Mouse (Mus musculus) stomach, embryonic 16.5 days (tissue): ENCODE results near the gene Rsu1. TPM values are rescaled to one million over a fixed set of nuclear protein-coding genes. Genes with fewer than 3 reads are reported as not detected.

ENCODE experiments used
- ATAC-seq: fragments of 200-750 bp; cut with Nextera tagmentation; 2 replicates; pipeline ENCODE4 v1.8.0; 2017; ENCODE audit warnings: moderate number of reproducible peaks, moderate TSS enrichment; ENCODE audit not compliant: insufficient read depth, low FRiP score
- H3K27ac ChIP-seq: fragments of 300-500 bp; sonication (generic); 2 replicates; pipeline ENCODE4 v1.5.1; 2014; ENCODE audit warnings: low read length
- H3K27me3 ChIP-seq: fragments of 300-500 bp; sonication (generic); 2 replicates; pipeline ENCODE4 v1.6.1; 2014; ENCODE audit warnings: low read length, control low read depth, mixed read lengths; ENCODE audit not compliant: control insufficient read depth, insufficient read depth
- H3K36me3 ChIP-seq: fragments of 300-500 bp; sonication (generic); 2 replicates; pipeline ENCODE4 v1.6.1; 2014; ENCODE audit warnings: low read length; ENCODE audit not compliant: control insufficient read depth, insufficient read depth
- H3K4me1 ChIP-seq: fragments of 300-500 bp; sonication (generic); 2 replicates; pipeline ENCODE4 v1.6.1; 2014; ENCODE audit warnings: low read length, control low read depth, mixed read lengths; ENCODE audit not compliant: control insufficient read depth, insufficient read depth
- H3K4me2 ChIP-seq: fragments of 300-500 bp; sonication (generic); 2 replicates; pipeline ENCODE4 v1.6.1; 2014; ENCODE audit warnings: low read depth, low read length, mixed read lengths
- H3K4me3 ChIP-seq: fragments of 300-500 bp; sonication (generic); replicated peaks from 2 replicates; pipeline ENCODE4 v1.5.1; 2014; ENCODE audit warnings: mild to moderate bottlenecking, low read length
- H3K9ac ChIP-seq: fragments of 300-500 bp; sonication (generic); 2 replicates; pipeline ENCODE4 v1.6.1; 2014; ENCODE audit warnings: low read length
- H3K9me3 ChIP-seq: fragments of 300-500 bp; sonication (generic); replicated peaks from 2 replicates; pipeline ENCODE4 v1.6.1; 2016; ENCODE audit warnings: low read length, control low read depth; ENCODE audit not compliant: control insufficient read depth
- WGBS: fragments of 180-500 bp; shearing (Covaris S2); extraction: QIAGEN DNeasy Blood & Tissue Kit; methylation state at CpG from one replicate; pipeline ENCODE4 v1.1.7; 2014; 5-methylcytosine and 5-hydroxymethylcytosine counted together
- polyA plus RNA-seq: library from polyadenylated mRNA; unstranded; fragments of >200 nt; fragmentation: Nextera tagmentation; extraction: Ambion mirVana; gene quantifications from 2 replicates; pipeline ENCODE4 v1.2.1, GENCODE M21; 2015

The Rsu1 gene
- polyA plus RNA-seq, 1 experiment from 2014 or later: 177 TPM

GRCm38 (mm10) chr2:13233254-13233835 is 37.9 kb downstream of the Rsu1 start:
- Histone ChIP-seq H3K27me3 (no peaks in the 10 kb centered on the region), H3K4me3 (no peak overlapping the region), H3K4me2 (no peak overlapping the region), H3K4me1 (no peaks in the 10 kb centered on the region), H3K9ac (no peak overlapping the region), H3K36me3 (no peaks in the 10 kb centered on the region), H3K9me3 (no peaks in the 10 kb centered on the region), H3K27ac (no peak overlapping the region)
- 80% methylated on average over 12 of the region's 12 CpGs for WGBS
- ATAC-seq: no peak

- no peak for ATAC-seq
- Histone ChIP-seq H3K9ac (no peak overlapping the region), H3K36me3 (no peaks in the 10 kb centered on the region), H3K4me2 (no peak overlapping the region), H3K27me3 (no peaks in the 10 kb centered on the region), H3K27ac (no peak overlapping the region), H3K4me1 (no peaks in the 10 kb centered on the region), H3K4me3 (no peak overlapping the region), H3K9me3 (no peaks in the 10 kb centered on the region)
- WGBS: 79% methylated on average over 6 of the region's 6 CpGs
Measured at GRCm38 (mm10) chr2:13232305-13232704, 38.9 kb downstream of the Rsu1 start.

GRCm38 (mm10) chr2:13229686-13230085 is 41.5 kb downstream of the Rsu1 start:
- no peaks in the 10 kb centered on the region for H3K36me3 ChIP-seq
- no peaks in the 10 kb centered on the region for H3K4me1 ChIP-seq
- H3K9ac ChIP-seq: no peak overlapping the region
- H3K27ac ChIP-seq: no peak overlapping the region
- no peak for ATAC-seq
- H3K9me3 ChIP-seq: no peaks in the 10 kb centered on the region
- 92% methylated on average over 3 of the region's 3 CpGs for WGBS
- no peak overlapping the region for H3K4me3 ChIP-seq
- no peaks in the 10 kb centered on the region for H3K27me3 ChIP-seq
- no peak overlapping the region for H3K4me2 ChIP-seq

GRCm38 (mm10) chr2:13226031-13226430 is 45.2 kb downstream of the Rsu1 start:
- no peaks in the 10 kb centered on the region for H3K9me3 ChIP-seq
- no peak overlapping the region for H3K4me3 ChIP-seq
- no peaks in the 10 kb centered on the region for H3K27me3 ChIP-seq
- no peak overlapping the region for H3K9ac ChIP-seq
- no peak overlapping the region for H3K27ac ChIP-seq
- H3K36me3 ChIP-seq: no peaks in the 10 kb centered on the region
- H3K4me2 ChIP-seq: no peak overlapping the region
- WGBS: 74% methylated on average over 4 of the region's 4 CpGs
- no peak for ATAC-seq
- H3K4me1 ChIP-seq: no peaks in the 10 kb centered on the region

GRCm38 (mm10) chr2:13224546-13224945 is 46.7 kb downstream of the Rsu1 start:
- no peak for ATAC-seq
- H3K4me2 ChIP-seq: no peak overlapping the region
- no peaks in the 10 kb centered on the region for H3K9me3 ChIP-seq
- no peak overlapping the region for H3K9ac ChIP-seq
- WGBS: 87% methylated on average over 3 of the region's 3 CpGs
- H3K4me1 ChIP-seq: no peaks in the 10 kb centered on the region
- no peaks in the 10 kb centered on the region for H3K27me3 ChIP-seq
- no peaks in the 10 kb centered on the region for H3K36me3 ChIP-seq
- H3K4me3 ChIP-seq: no peak overlapping the region
- no peak overlapping the region for H3K27ac ChIP-seq

- Histone ChIP-seq H3K9me3 (no peaks in the 10 kb centered on the region), H3K9ac (no peak overlapping the region), H3K36me3 (no peaks in the 10 kb centered on the region), H3K4me2 (no peak overlapping the region), H3K27me3 (no peaks in the 10 kb centered on the region), H3K4me3 (no peak overlapping the region), H3K4me1 (no peaks in the 10 kb centered on the region), H3K27ac (no peak overlapping the region)
- no peak for ATAC-seq
- WGBS: 81% methylated on average over 4 of the region's 4 CpGs
Measured at GRCm38 (mm10) chr2:13223451-13223850, 47.8 kb downstream of the Rsu1 start.

GRCm38 (mm10) chr2:13220141-13220540 is 51.1 kb downstream of the Rsu1 start:
- WGBS: 68% methylated on average over 2 of the region's 2 CpGs
- Histone ChIP-seq H3K9me3 (no peaks in the 10 kb centered on the region), H3K27ac (no peak overlapping the region), H3K4me1 (no peaks in the 10 kb centered on the region), H3K36me3 (no peaks in the 10 kb centered on the region), H3K4me2 (no peak overlapping the region), H3K27me3 (no peaks in the 10 kb centered on the region), H3K4me3 (no peak overlapping the region), H3K9ac (no peak overlapping the region)
- no peak for ATAC-seq

GRCm38 (mm10) chr2:13218112-13218511 is 53.1 kb downstream of the Rsu1 start:
- H3K4me2 ChIP-seq: no peak overlapping the region
- no peak overlapping the region for H3K27ac ChIP-seq
- no peak overlapping the region for H3K9ac ChIP-seq
- H3K4me1 ChIP-seq: no peaks in the 10 kb centered on the region
- no peaks in the 10 kb centered on the region for H3K9me3 ChIP-seq
- ATAC-seq: no peak
- no peaks in the 10 kb centered on the region for H3K27me3 ChIP-seq
- H3K4me3 ChIP-seq: no peak overlapping the region
- 84% methylated on average over 6 of the region's 6 CpGs for WGBS
- H3K36me3 ChIP-seq: no peaks in the 10 kb centered on the region

GRCm38 (mm10) chr2:13206825-13207224 is 64.4 kb downstream of the Rsu1 start:
- ATAC-seq: no peak
- no peak overlapping the region for H3K4me3 ChIP-seq
- WGBS: 89% methylated on average over 2 of the region's 2 CpGs

More at GRCm38 (mm10) chr2:13206825-13207224, 64.4 kb downstream of the Rsu1 start:
- Histone ChIP-seq H3K4me1 (no peaks in the 10 kb centered on the region), H3K9ac (no peak overlapping the region), H3K36me3 (0 out of 2 replicates have a peak, but pooled peaks cover 3% of the 10 kb centered on the region), H3K9me3 (no peaks in the 10 kb centered on the region), H3K27me3 (no peaks in the 10 kb centered on the region), H3K4me2 (no peak overlapping the region), H3K27ac (no peak overlapping the region)
